Mouse (Mus musculus) A20 (cell line): ENCODE measurements around the gene Polr2f.

Source experiments
- DNase-seq: peaks from one replicate; pipeline ENCODE4 v3.0.0-alpha.2; 2011; ENCODE audit warnings: low read depth, low spot score

Gene Polr2f

GRCm38 (mm10) chr15:79140866-79141565 is at the start of gene Polr2f, which contains the start of gene 1700088E04Rik:
Polr2f (plus strand) TSS chr15:79141009.
1700088E04Rik (minus strand) TSS chr15:79141253.
- peak; percentile 95 for DNase-seq

GRCm38 (mm10) chr15:79092284-79092683 is 48.5 kb upstream of the Polr2f start:
- no peak for DNase-seq

- no peak for DNase-seq
These were observed 47.5 kb upstream of the Polr2f start for GRCm38 (mm10) chr15:79093083-79093839.

- no peak for DNase-seq
These were observed 45.3 kb upstream of the Polr2f start for GRCm38 (mm10) chr15:79095483-79095882.

GRCm38 (mm10) chr15:79096556-79096955 is 44.3 kb upstream of the Polr2f start:
- DNase-seq: no peak

- no peak for DNase-seq
These were observed 43.7 kb upstream of the Polr2f start for GRCm38 (mm10) chr15:79097135-79097534.

GRCm38 (mm10) chr15:79097611-79098025 is 43.2 kb upstream of the Polr2f start:
- no peak for DNase-seq

GRCm38 (mm10) chr15:79098220-79098619 is 42.6 kb upstream of the Polr2f start:
- no peak for DNase-seq

- no peak for DNase-seq
These were observed 41.9 kb upstream of the Polr2f start for GRCm38 (mm10) chr15:79098868-79099267.

GRCm38 (mm10) chr15:79099456-79099855 is 41.4 kb upstream of the Polr2f start:
- DNase-seq: no peak

- DNase-seq: no peak
These were observed 40.4 kb upstream of the Polr2f start for GRCm38 (mm10) chr15:79100391-79100790.

GRCm38 (mm10) chr15:79101531-79101930 is 39.3 kb upstream of the Polr2f start:
- no peak for DNase-seq

GRCm38 (mm10) chr15:79103264-79103663 is 37.5 kb upstream of the Polr2f start:
- DNase-seq: no peak

- no peak for DNase-seq
These were observed 35.0 kb upstream of the Polr2f start for GRCm38 (mm10) chr15:79105804-79106203.

- no peak for DNase-seq
These were observed 32.8 kb upstream of the Polr2f start for GRCm38 (mm10) chr15:79107966-79108365.

GRCm38 (mm10) chr15:79108421-79109320 is 32.1 kb upstream of the Polr2f start, which contains the start of gene Micall1:
Micall1 (plus strand) TSS chr15:79108898.
- DNase-seq: peak; percentile 78

- peak; percentile 70 for DNase-seq
These were observed 31.4 kb upstream of the Polr2f start for GRCm38 (mm10) chr15:79109321-79109934.

- DNase-seq: no peak
These were observed 30.8 kb upstream of the Polr2f start for GRCm38 (mm10) chr15:79110031-79110430.

- DNase-seq: no peak
These were observed 30.3 kb upstream of the Polr2f start for GRCm38 (mm10) chr15:79110528-79110927.

- DNase-seq: no peak
These were observed 29.0 kb upstream of the Polr2f start for GRCm38 (mm10) chr15:79111774-79112173.

GRCm38 (mm10) chr15:79115276-79115675 is 25.5 kb upstream of the Polr2f start:
- no peak for DNase-seq
